Mouse (Mus musculus) frontal cortex, postnatal 25 days (tissue): ENCODE data around the gene Resp18.

Source experiments
- DNase-seq, 2 experiments: peaks; one replicate each; pipeline ENCODE4 v3.0.0; 2022; ENCODE audit warnings: low spot score in 2 of 2

Gene Resp18

DNA sequence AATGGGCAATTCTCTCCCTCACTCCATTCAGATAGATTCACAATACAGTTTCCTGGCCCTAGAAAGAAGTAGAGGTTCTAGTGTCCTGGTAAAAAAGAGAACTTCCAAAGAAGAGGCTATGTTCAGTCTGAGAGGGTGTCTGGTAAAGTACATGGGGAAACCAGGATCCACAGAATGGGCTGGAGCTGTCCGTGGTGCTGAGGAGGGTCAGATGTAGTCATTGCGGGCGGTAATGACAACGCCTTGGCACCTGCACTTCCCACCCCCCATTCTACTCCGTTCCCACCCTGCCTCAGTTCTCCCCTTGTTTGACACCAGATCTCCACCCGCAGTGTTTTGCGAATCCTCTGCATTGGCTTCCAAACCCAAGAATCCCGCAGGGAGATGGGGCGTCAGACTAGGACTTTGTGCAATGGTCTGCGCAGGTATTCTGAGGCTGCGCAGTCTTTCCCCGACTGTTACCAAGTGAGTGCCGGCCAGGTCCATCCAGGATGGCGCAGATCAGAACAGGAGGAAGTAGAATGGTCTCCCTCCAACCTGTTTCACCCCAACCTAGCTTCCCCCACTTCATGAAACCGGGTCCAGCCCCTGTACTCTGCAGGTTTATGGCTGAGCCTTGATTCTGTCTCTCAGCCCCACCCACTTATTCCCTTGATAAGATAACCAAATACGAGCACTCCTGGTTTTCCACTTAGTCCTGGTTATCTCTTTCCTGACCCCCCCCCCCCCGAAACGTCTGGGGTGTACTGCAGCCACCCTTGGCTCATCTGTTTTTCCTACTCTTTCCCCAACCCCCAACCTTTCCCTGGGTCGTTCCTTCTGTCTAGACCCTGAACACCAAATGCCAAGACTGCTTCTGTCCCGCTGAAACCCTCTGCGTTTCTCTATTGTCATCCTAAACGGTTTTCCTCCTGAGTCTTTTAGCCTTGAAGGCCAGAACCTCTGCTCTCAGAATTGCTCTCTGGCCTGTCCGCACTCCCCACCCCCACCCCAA, 723 bp downstream of the Resp18 start:
- no peak for DNase-seq

GRCm38 (mm10) chr1:75264091-75264880, 13.9 kb downstream of the Resp18 start, which contains the start of gene Ptprn:
TSS of gene Ptprn (minus strand) at chr1:75264502.
- peak in 1 of 2 experiments; percentile 72 for DNase-seq

DNA sequence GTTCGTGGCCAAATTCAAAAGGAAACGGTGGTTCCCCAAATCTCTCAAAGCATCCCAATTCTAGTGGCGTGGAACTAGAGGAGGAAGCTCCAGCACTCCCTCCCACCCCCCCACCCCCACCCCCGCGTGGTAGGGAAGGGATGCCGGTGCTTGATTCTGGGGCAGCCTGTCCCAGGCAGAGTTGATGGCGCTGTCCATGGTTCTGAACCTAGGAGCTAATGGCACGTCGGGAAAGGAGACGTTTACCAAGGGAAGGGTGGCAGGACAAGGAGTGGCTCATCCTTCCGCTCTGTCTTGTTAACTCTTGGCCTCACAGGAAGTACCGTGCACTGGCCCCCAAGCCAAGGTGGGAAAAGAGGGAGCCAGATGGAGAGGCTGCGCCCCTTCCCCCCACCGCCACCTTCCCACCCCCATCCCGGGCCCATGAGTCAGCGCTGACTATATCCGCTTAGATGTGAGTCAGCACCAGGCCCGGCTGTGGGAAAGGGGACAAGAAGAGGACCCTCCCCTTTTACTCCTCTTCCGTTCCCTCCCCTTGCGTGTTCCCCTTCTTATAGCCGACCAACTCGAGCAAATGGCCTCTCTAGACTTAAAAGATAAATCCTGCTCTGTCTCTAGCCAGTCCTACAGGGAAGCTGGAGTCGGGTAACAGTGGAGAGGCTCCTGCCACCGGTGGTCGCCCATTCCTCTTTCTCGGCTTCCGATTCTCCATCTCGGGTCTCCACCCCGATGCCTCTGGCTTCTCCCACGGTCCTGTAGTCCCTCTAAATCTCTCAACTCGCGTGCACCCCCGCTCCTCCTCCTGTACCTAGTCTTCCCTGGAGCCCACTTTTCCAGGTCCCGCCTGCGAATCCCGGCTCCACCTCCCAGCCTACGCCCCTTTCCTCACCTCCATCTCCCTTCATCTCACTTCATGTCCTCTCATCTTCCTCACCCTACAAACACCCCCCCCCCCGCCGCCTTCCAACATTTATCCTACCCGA, 15.0 kb downstream of the Resp18 start:
- peak in 1 of 2 experiments; percentile 55 for DNase-seq

DNA sequence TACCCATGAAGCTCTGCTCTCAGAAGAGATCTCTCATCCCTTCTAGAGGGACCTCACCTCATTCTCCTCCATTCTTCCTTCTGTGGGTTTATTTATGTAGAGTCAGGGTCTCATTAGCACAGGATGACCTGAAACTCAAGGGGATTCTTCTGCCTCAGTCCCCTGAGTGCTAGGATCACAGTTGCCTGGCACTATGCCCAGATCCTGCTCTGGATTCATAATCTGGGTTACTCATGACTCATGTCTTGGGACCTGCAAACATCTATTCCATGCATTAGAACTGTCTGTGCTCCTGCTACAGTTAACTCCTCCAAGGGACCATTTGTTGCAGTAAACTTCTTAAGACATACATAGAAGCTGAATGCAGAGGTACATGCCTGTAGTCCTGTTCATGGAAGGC, 16.9 kb downstream of the Resp18 start:
- no peak for DNase-seq

GRCm38 (mm10) chr1:75255516-75256046, 22.6 kb downstream of the Resp18 start:
- no peak for DNase-seq

- DNase-seq: no peak
These were observed 23.6 kb downstream of the Resp18 start for GRCm38 (mm10) chr1:75254625-75255013.

- peak; percentile 81 to 87 for DNase-seq
These were observed 24.2 kb downstream of the Resp18 start for GRCm38 (mm10) chr1:75253849-75254624.

- DNase-seq: no peak
These were observed 25.2 kb downstream of the Resp18 start for GRCm38 (mm10) chr1:75253029-75253428.

DNA sequence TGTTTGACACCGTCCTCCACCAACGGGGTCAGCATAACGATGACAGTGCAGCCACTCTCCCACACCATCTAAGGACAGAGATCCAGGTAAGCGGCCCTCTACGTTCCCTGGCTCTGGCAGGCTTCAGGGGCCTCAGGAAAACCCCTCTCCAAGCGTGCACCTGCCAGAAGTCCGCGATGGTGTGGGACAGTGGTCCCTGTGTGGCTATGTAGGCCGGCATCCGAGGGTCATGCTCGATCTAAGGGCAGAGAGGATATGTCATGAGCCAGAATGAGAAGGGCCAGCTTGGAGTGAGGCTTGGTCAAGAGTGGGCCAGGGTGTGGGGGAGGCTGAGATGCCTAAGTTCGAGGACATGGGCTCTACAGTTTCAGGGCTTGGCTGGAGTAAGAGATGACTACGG, 25.9 kb downstream of the Resp18 start:
- DNase-seq: no peak

DNA sequence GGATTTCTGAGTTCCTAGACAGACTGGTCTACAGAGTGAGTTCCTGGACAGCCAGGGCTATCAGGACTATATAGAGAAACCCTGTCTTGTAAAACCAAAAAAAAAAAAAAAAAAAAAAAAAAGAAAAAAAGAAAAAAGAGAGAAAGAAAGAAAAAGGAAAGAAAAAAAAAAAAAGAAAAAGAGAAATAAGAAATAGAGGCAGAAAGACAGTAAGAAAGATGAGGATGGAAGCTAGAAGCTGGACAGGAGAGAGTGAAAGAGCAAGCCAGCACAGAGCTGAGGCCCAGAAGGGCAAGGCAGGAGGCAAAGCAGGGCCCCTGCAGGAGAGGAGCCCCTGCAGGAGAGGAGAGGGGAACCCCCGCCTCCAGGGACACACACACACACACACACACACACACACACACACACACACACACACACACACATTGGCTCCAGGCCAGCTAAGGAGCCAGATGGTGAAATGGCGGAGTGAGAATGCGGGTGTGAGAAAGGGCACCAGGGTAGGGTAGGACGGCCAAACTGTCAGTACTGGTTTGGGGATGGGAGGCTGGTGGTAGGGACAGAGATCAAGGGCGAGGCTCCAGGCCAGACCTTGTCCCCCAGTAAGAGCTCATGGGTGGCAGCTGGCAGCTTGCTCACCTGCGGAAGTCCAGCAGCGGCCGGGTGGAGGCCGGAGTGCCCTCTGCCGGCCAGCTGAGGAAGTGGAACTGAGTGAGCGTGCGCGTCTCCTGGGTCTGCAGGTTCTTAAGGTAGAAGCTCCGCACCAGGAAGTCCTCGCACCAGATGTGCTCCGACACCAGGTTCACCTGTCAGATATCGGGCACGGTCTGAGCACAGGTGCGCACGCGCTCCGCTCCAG, 26.9 kb downstream of the Resp18 start:
- DNase-seq: peak in 1 of 2 experiments; percentile 67

DNA sequence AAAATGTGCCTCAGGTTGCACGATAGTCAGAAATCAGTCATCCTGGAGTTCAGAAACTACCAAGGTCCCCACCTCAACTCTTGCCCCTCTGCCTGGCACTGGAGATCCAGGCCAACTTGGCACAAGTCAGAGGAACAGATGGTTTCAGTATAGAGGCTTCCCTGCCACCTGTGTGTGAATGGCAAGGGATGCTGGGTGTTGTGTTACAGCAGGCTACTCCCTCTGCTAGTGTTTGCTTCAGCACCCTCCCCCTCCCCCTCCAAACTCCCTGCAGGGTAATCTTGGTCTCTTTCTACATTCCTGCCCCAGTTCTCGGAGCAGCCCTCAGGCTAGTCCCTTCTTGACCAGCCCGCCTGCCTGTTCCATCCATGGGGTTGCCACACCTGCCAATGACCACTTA, 27.7 kb downstream of the Resp18 start:
- DNase-seq: no peak

- no peak for DNase-seq
These were observed 30.0 kb downstream of the Resp18 start for GRCm38 (mm10) chr1:75248041-75248772.

DNA sequence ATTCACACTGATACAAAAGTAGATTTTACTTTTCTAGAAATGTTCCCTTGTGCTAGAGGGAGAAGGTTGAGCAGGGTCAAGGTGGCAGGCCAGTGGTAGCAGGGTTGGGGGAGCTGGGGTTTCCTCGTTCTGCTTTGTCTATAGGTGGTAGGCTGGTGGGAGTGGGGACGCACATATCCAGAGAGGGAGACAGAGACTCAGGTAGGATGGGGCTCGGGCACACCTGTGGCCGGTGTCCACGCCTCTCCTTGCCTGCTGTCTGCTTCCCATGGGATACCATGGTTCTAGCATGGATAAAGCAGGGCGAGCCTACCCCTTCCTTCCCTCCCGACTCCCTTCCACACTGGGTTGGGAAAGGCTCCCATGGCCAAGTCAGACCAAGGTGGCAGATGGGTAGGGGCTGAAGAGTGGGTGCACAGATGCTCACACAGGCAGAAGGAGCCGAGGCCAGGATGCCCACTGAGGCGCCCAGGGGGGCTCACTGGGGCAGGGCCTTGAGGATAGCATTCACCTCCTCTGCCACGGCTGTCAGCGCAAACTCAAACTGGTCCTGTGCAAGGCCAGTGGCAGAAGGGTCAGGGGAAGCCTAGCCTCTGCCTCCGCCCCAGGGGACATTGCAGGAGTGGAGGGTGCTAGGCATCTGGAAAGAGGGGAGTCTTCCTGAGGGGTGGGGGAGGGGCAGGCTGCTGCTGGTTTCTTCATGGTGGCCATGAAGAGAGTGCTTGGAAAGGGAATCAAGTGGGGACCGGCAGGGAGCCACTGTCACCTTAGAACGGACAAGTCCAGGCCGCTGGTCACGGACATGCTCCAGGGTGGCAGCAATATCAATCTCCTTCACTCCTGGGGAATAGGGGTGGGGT, 30.9 kb downstream of the Resp18 start:
- DNase-seq: no peak

- DNase-seq: peak in 1 of 2 experiments; percentile 37
These were observed 33.4 kb downstream of the Resp18 start for GRCm38 (mm10) chr1:75244836-75245235.

DNA sequence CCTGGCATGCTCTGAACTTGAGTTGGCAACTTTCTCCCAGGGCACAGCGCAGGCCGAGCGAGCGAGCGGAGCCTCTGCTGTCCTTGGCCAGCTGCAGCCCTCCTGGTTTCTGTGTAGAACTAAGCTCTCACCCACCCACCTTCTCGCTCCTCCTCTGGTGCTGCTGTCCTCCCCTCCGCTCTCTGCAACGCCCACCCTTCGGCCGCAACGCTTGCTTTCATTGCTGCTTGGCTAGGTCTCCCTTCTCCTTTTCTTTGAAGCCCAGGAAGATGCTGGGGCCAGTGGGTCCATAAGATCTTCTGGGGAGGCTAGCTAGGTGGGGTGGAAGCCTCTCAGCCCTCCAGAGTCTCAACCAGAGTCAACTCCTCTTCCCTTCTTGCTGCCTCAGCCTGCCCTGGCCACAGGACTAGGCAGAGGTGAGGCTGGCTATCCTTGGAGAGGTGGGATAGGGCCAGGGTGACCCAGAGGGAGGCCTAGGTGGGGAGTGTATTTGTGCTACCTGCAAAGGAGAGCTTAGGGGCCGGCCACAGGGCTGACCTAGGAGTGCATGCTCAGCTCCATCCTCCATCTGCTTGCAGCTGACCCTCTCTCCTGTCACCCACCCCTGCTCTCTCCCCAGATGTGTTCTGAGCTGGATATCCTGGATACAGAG, 33.9 kb downstream of the Resp18 start:
- DNase-seq: no peak

- DNase-seq: no peak
These were observed 34.8 kb downstream of the Resp18 start for GRCm38 (mm10) chr1:75243411-75243810.

- peak in 1 of 2 experiments; percentile 17 for DNase-seq
These were observed 38.6 kb downstream of the Resp18 start for GRCm38 (mm10) chr1:75239591-75239990.
